Mouse (Mus musculus): Measurements from ENCODE around the gene Nos3. TPM values are rescaled to one million over a fixed set of nuclear protein-coding genes. Genes with fewer than 3 reads are reported as not detected.

The Nos3 gene
- total RNA-seq, 2 experiments from 2014 or later, result 10.4 to 11.7 TPM

DNA sequence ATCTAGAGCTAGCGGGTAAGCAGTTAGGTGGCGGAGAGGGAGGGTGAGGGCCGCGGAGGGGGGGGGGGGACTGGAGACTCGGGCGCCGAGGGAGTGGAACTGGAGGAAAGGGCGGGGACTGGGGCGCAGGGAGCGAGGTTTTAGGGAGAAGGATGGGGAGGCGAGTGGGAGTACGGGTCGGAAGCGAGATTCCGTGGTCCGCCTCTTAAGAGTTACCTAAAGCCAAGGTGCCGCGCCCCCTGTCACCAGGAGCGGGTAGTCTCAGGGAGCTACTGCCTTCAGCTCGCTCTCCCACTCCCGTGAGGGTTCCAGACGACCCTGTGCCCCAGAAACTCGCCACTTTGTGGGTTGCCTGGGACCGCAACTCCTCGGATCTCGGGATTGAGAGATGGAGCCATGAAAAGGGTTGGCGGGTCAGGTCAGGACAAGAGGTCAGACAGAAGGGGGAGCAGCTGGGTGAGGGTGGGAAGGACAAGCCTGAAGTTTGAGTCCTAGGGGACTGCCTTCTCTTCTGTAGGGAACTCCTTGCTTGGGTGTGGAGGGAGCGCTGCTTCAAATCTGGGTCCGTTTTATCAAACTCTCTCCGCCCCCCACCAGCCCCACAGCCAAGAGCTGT lies 60.9 kb downstream of the Nos3 start:
- no peak for DNase-seq (ENCODE audit: low spot score in 2 of 2)

DNA sequence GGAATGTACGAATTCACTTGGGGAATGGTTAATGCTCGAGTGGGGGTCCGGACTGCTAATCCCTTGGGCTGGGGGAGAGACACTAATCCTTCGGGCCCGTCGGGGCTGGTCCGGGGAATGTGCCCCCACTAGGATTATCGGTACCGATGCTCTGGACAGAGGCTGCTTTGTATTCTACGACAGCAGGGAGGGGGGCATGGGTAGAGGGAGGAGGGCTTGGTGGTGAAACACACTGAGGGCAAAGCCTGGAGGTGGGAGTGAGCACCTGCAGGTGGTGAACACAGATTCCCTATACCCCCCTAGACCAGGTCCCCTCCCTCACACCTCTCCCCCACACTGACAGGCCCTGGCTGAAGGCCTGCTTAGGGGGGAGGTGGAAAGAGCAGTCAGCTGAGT lies 61.4 kb downstream of the Nos3 start:
- DNase-seq (ENCODE audit: low spot score in 2 of 2), result no peak

DNA sequence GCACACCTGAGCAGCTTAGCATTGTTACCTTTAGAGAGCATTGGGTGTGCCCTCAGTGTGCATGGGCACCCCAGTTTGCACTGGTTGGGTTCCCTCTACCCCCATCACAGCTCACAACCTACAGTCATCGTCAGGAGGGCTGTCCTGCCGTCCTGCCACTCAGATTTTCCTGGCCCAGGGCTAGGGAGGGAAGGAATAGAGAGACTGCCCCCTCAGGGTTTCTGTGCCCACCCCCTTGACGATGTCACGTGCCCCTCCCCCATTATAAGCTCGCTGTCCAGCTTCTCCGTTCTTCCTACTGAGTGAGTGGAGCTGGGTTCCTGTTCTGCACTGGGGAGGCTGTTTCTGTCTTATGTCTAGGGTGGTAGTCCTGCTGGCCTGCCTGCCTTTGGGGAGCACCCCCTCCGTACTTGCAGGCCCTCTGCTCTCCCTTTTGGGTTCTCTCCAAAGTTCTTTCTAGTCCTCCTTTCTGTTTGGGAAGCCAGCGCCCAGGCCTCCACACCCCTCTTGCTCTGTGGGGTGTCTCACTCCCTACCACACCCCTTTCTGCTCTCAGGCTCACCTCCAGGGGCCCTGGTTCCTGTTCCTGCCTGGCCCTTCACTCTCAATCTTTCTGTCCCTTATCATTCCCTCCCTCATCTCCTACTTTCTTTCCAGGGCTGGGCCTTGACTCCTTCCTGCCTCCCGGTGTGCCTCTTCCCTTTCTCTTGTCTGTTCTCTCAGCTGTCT lies 62.1 kb downstream of the Nos3 start:
- DNase-seq (ENCODE audit: low spot score in 2 of 2), result no peak

DNA sequence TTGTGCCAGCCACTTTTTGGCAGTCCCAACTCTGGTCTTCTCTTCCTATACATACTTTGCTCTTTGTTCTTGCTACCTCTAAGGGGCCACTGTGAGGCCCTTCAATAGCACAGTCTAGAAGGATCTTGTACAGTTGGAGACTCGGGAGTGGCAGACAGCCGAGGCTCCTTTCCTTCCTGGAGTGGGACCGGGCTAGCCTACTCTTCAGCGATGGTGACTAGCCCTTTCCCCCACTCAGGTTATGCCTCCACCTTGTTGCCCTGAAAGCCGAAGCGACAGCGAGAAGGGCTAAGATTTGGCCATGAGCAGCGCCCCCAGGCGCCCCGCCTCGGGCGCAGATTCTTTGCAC lies 62.6 kb downstream of the Nos3 start:
- DNase-seq (ENCODE audit: low spot score in 2 of 2), result no peak

DNA sequence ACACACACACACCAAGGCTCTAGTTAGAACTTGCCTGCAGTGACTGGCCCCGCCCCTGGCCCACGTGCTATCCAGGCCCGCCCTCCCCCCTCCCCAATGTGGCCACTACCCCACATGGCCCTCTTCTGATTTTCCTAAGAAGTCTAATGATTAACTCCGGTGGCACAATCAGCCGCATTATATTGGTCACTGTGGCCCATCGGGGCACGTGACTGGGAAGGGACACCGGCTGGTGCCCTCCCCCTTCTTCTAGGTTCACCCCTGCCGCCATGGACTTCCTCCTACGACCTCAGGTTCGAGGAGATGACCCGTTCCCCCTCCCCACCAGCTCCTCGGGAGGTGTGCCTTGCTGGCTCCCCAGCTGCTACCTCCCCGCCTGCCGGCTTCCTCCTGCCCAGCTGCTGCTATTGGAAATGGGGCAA lies 63.4 kb downstream of the Nos3 start:
- no peak for DNase-seq (ENCODE audit: low spot score in 2 of 2)

DNA sequence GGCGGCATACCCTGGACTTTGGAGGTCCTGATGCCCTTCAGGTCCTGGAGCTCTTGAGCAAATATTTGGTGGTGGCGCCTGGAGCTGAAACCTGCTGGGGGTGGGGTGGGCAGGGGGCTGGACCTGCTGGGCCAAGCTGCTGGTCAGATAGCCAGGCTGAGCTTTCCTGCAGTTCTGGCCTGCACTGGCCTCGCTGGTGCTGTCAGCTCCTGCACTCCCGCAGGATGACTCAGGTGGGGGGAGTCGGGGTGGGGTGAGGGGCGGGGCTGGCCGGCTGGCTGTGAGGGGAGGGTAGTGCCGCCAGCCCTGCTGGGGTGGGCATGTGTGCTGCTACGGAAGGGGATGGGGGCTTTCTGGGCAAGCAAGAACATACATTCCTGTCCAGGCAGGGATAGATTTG lies 64.0 kb downstream of the Nos3 start:
- no peak for DNase-seq (ENCODE audit: low spot score in 2 of 2)

DNA sequence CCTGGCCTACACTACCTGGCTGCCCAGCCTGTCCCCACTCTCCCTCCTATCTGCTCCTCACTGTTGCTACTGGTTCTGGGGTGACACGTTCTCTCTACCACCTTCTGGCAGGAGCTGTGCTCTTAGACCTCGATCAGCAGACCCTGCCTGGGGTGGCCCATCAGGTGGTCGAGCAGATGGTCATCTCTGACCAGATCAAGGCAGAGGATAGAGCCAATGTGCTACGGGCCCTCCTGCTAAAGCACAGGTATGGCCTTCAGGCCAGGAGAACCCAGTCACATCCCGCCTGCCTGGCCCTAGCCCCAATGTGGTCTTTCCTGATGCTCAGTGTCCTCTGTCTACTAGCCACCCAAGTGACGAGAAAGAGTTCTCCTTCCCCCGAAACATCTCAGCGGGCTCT lies 69.4 kb downstream of the Nos3 start:
- no peak for DNase-seq (ENCODE audit: low spot score in 2 of 2)

Other genes starting within 250 kb of the Nos3 start
- gene Nupl2, start 199.8 kb upstream of the Nos3 start, total RNA-seq (2021), result 1 to 10 TPM; 9.2 TPM
- 10 to 100 TPM; 22.4 to 24.6 TPM for gene Kcnh2, start 13.2 kb upstream of the Nos3 start, total RNA-seq (2021)
- gene Atg9b, start 27.3 kb downstream of the Nos3 start, total RNA-seq (2021), result under 1 TPM; 0.67 to 0.86 TPM
- 10 to 100 TPM; 48.0 to 51.9 TPM for gene Abcb8, start 28.9 kb downstream of the Nos3 start, total RNA-seq (2021)
- under 1 TPM; 0.22 to 0.52 TPM for gene Asic3, start 48.6 kb downstream of the Nos3 start, total RNA-seq (2021)
- 10 to 100 TPM; 24.4 to 25.7 TPM for gene Cdk5, start 58.7 kb downstream of the Nos3 start, total RNA-seq (2021)
- 10 to 100 TPM; 40.3 to 42.6 TPM for gene Slc4a2, start 59.0 kb downstream of the Nos3 start, total RNA-seq (2021)
- gene Fastk, start 80.5 kb downstream of the Nos3 start, total RNA-seq (2021), result 100 to 1,000 TPM; 129 to 132 TPM
- gene Tmub1, start 83.0 kb downstream of the Nos3 start, total RNA-seq (2021), result 1 to 10 TPM; 6.7 to 7.0 TPM
- gene Agap3, start 87.4 kb downstream of the Nos3 start, total RNA-seq (2021), result 10 to 100 TPM; 80.9 to 90.9 TPM
- under 1 TPM in 1 of 2 experiments, not detected in 1; 0.10 TPM for gene Gbx1, start 162.4 kb downstream of the Nos3 start, total RNA-seq (2021)
- 10 to 100 TPM; 32.8 to 34.8 TPM for gene Asb10, start 176.2 kb downstream of the Nos3 start, total RNA-seq (2021)
- gene 4931409K22Rik, start 192.0 kb downstream of the Nos3 start, total RNA-seq (2021), result not detected
- 10 to 100 TPM; 60.6 to 61.0 TPM for gene Abcf2, start 212.7 kb downstream of the Nos3 start, total RNA-seq (2021)
- gene Chpf2, start 221.9 kb downstream of the Nos3 start, total RNA-seq (2021), result 10 to 100 TPM; 34.4 to 36.7 TPM

All from gastrocnemius, postnatal 4 days (tissue).